Mouse (Mus musculus): ENCODE measurements around the gene Nprl3.

- TF ChIP-seq GATA1 (IDR thresholded peaks at IDR 0.05; ENCODE audit: borderline replicate concordance, low read length) (no peak), FLI1 (IDR thresholded peaks at IDR 0.05; ENCODE audit: low read length) (no peak)
These were observed 69.1 kb downstream of the Nprl3 start for GRCm38 (mm10) chr11:32198256-32198955.
